Mouse (Mus musculus): ENCODE results near the gene Asphd1. TPM values are rescaled to one million over a fixed set of nuclear protein-coding genes. Genes with fewer than 3 reads are reported as not detected.

Asphd1 gene
- total RNA-seq, 2 experiments from 2014 or later: not detected

- ATAC-seq (replicated peaks; ENCODE audit: poor library complexity, severe bottlenecking): peak; percentile 92
Observed at GRCm38 (mm10) chr7:126898102-126898990, 51.0 kb downstream of the Asphd1 start.

DNA sequence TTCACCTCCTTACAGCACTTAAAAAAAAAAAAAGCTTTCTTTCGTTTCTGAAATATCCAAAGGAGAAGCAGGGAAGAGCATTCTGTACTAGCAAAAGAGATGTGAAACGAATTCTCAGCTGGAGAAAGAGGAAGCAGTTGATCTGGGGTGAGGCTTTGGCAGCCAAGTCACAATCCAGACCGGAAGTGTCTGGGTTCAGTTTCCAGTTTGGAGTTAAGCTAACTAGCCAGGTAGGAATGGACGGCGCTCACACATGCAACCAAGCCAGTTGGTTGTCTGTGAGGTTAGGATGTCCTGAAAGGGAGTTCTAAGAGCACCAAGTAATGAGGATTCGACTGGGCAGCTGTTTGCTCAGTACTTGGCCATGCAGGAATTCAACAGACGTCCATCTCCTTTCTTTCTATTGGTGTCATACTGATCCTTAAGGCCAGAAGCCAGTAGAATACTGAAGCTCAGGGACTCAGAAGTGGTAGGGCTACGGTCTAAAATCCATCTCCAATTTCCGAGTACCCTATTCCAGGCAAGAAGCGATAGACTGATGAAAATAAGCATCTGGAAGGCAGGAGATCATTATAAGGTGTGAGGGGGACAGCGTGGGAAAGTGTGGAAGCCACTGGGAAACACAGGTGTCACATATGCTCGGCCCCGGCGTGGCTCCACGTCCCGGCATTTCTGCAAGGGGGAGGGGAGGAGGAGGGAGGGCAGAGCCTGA, 51.8 kb downstream of the Asphd1 start:
- peak; percentile 79 for ATAC-seq (replicated peaks; ENCODE audit: poor library complexity, severe bottlenecking)

DNA sequence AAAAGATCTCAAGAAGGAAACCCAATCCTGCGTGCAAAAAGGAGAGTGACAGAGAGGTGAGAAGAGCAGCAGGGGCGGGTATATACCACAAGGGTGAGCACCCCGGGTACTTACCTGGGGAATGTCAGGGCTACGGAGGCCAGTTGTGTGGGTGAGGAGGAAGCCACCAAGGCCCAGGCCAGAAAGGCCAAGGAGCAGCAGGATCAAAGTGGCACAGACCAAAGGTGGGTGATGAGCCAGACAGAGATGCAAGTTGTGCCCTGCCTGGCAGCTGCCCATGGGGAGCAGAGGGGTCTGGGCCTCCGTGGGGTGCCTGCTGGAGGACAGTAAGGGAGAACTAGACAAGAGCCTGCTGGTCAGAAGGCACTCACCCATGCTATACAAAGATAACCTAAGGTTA, 52.5 kb downstream of the Asphd1 start:
- ATAC-seq (replicated peaks; ENCODE audit: poor library complexity, severe bottlenecking): peak; percentile 23; the same call in 1 of the 2 replicates

Other genes with a start within 250 kb of the Asphd1 start
- 497 and 510 TPM in 2 replicates for gene Coro1a, start 241.8 kb downstream of the Asphd1 start, total RNA-seq (2014; fragmentation: Nextera tagmentation)
- 409 and 441 TPM in 2 replicates for gene Coro1a, start 241.8 kb downstream of the Asphd1 start, total RNA-seq (2017)
- gene Mapk3, start 190.0 kb downstream of the Asphd1 start, total RNA-seq (2014; fragmentation: Nextera tagmentation): 90.7 and 111 TPM in 2 replicates
- 52.5 and 53.0 TPM in 2 replicates for gene Mapk3, start 190.0 kb downstream of the Asphd1 start, total RNA-seq (2017)
- gene Gdpd3, start 183.2 kb downstream of the Asphd1 start, total RNA-seq (2014; fragmentation: Nextera tagmentation): 13.0 and 27.7 TPM in 2 replicates
- 3.6 and 11.3 TPM in 2 replicates for gene Gdpd3, start 183.2 kb downstream of the Asphd1 start, total RNA-seq (2017)
- 29.6 and 42.6 TPM in 2 replicates for gene Ypel3, start 172.6 kb downstream of the Asphd1 start, total RNA-seq (2014; fragmentation: Nextera tagmentation)
- gene Ypel3, start 172.6 kb downstream of the Asphd1 start, total RNA-seq (2017): 16.2 and 17.4 TPM in 2 replicates
- gene Tbx6, start 168.1 kb downstream of the Asphd1 start, total RNA-seq (2014; fragmentation: Nextera tagmentation): 0.58 TPM in 1 of 2 replicates, not detected in the other
- not detected in 2 replicates for gene Tbx6, start 168.1 kb downstream of the Asphd1 start, total RNA-seq (2017)
- 160 and 219 TPM in 2 replicates for gene Ppp4c, start 157.1 kb downstream of the Asphd1 start, total RNA-seq (2014; fragmentation: Nextera tagmentation)
- gene Ppp4c, start 157.1 kb downstream of the Asphd1 start, total RNA-seq (2017): 131 and 137 TPM in 2 replicates
- gene Fam57b, start 151.9 kb downstream of the Asphd1 start, total RNA-seq (2014; fragmentation: Nextera tagmentation): not detected in 2 replicates
- gene Fam57b, start 151.9 kb downstream of the Asphd1 start, total RNA-seq (2017): not detected in 2 replicates
- not detected in 2 replicates for gene 4930451I11Rik, start 117.9 kb downstream of the Asphd1 start, total RNA-seq (2014; fragmentation: Nextera tagmentation)
- gene 4930451I11Rik, start 117.9 kb downstream of the Asphd1 start, total RNA-seq (2017): not detected in 2 replicates
- not detected in 2 replicates for gene Doc2a, start 102.2 kb downstream of the Asphd1 start, total RNA-seq (2014; fragmentation: Nextera tagmentation)
- 0.15 TPM in 1 of 2 replicates, not detected in the other for gene Doc2a, start 102.2 kb downstream of the Asphd1 start, total RNA-seq (2017)
- gene Hirip3, start 87.6 kb downstream of the Asphd1 start, total RNA-seq (2014; fragmentation: Nextera tagmentation): 62.2 and 65.9 TPM in 2 replicates
- 168 and 171 TPM in 2 replicates for gene Hirip3, start 87.6 kb downstream of the Asphd1 start, total RNA-seq (2017)
- gene Ino80e, start 87.2 kb downstream of the Asphd1 start, total RNA-seq (2014; fragmentation: Nextera tagmentation): 89.0 and 100 TPM in 2 replicates
- 23.4 and 35.3 TPM in 2 replicates for gene Ino80e, start 87.2 kb downstream of the Asphd1 start, total RNA-seq (2017)
- 28.0 and 45.8 TPM in 2 replicates for gene Taok2, start 64.9 kb downstream of the Asphd1 start, total RNA-seq (2014; fragmentation: Nextera tagmentation)
- 29.9 and 35.6 TPM in 2 replicates for gene Taok2, start 64.9 kb downstream of the Asphd1 start, total RNA-seq (2017)
- 27.9 and 31.9 TPM in 2 replicates for gene Tmem219, start 26.7 kb downstream of the Asphd1 start, total RNA-seq (2014; fragmentation: Nextera tagmentation)
- gene Tmem219, start 26.7 kb downstream of the Asphd1 start, total RNA-seq (2017): 20.0 and 26.5 TPM in 2 replicates
- gene Kctd13, start 20.7 kb downstream of the Asphd1 start, total RNA-seq (2014; fragmentation: Nextera tagmentation): 12.4 and 23.1 TPM in 2 replicates
- gene Kctd13, start 20.7 kb downstream of the Asphd1 start, total RNA-seq (2017): 9.7 and 10.3 TPM in 2 replicates
- 3.4 and 6.4 TPM in 2 replicates for gene Sez6l2, start 981 bp upstream of the Asphd1 start, total RNA-seq (2014; fragmentation: Nextera tagmentation)
- 0.46 and 1.4 TPM in 2 replicates for gene Sez6l2, start 981 bp upstream of the Asphd1 start, total RNA-seq (2017)
- 72.3 and 78.9 TPM in 2 replicates for gene Cdipt, start 26.3 kb upstream of the Asphd1 start, total RNA-seq (2014; fragmentation: Nextera tagmentation)
- 38.2 and 63.1 TPM in 2 replicates for gene Cdipt, start 26.3 kb upstream of the Asphd1 start, total RNA-seq (2017)
- gene Cdiptos, start 26.5 kb upstream of the Asphd1 start, total RNA-seq (2014; fragmentation: Nextera tagmentation): 1.1 and 2.7 TPM in 2 replicates
- gene Cdiptos, start 26.5 kb upstream of the Asphd1 start, total RNA-seq (2017): 0.26 and 1.1 TPM in 2 replicates
- gene Mvp, start 65.0 kb upstream of the Asphd1 start, total RNA-seq (2014; fragmentation: Nextera tagmentation): 9.8 and 13.1 TPM in 2 replicates
- gene Mvp, start 65.0 kb upstream of the Asphd1 start, total RNA-seq (2017): 17.7 and 22.1 TPM in 2 replicates
- gene Pagr1b, start 66.9 kb upstream of the Asphd1 start, total RNA-seq (2014; fragmentation: Nextera tagmentation): not detected in 2 replicates
- gene Pagr1b, start 66.9 kb upstream of the Asphd1 start, total RNA-seq (2017): 10.5 TPM in 1 of 2 replicates, not detected in the other
- gene Pagr1a, start 67.8 kb upstream of the Asphd1 start, total RNA-seq (2014; fragmentation: Nextera tagmentation): 17.5 and 50.8 TPM in 2 replicates
- 3.4 and 27.2 TPM in 2 replicates for gene Pagr1a, start 67.8 kb upstream of the Asphd1 start, total RNA-seq (2017)
- gene Gm42742, start 71.5 kb upstream of the Asphd1 start, total RNA-seq (2014; fragmentation: Nextera tagmentation): 2.3 and 28.3 TPM in 2 replicates
- gene Gm42742, start 71.5 kb upstream of the Asphd1 start, total RNA-seq (2017): 32.7 and 35.4 TPM in 2 replicates
- 1.8 and 6.9 TPM in 2 replicates for gene Prrt2, start 71.6 kb upstream of the Asphd1 start, total RNA-seq (2014; fragmentation: Nextera tagmentation)
- 0.43 and 1.6 TPM in 2 replicates for gene Prrt2, start 71.6 kb upstream of the Asphd1 start, total RNA-seq (2017)
- gene Maz, start 77.5 kb upstream of the Asphd1 start, total RNA-seq (2014; fragmentation: Nextera tagmentation): 143 and 169 TPM in 2 replicates
- gene Maz, start 77.5 kb upstream of the Asphd1 start, total RNA-seq (2017): 52.5 and 77.5 TPM in 2 replicates
- 26.2 and 29.2 TPM in 2 replicates for gene Kif22, start 92.9 kb upstream of the Asphd1 start, total RNA-seq (2014; fragmentation: Nextera tagmentation)
- 65.0 and 67.4 TPM in 2 replicates for gene Kif22, start 92.9 kb upstream of the Asphd1 start, total RNA-seq (2017)
- not detected in 2 replicates for gene Zg16, start 137.7 kb upstream of the Asphd1 start, total RNA-seq (2014; fragmentation: Nextera tagmentation)
- 1.6 and 2.5 TPM in 2 replicates for gene Zg16, start 137.7 kb upstream of the Asphd1 start, total RNA-seq (2017)
- 19.3 and 22.1 TPM in 2 replicates for gene AI467606, start 141.8 kb upstream of the Asphd1 start, total RNA-seq (2014; fragmentation: Nextera tagmentation)
- 23.5 and 25.9 TPM in 2 replicates for gene AI467606, start 141.8 kb upstream of the Asphd1 start, total RNA-seq (2017)
- gene Qprt, start 172.6 kb upstream of the Asphd1 start, total RNA-seq (2014; fragmentation: Nextera tagmentation): 2.7 and 3.1 TPM in 2 replicates
- 0.21 and 1.6 TPM in 2 replicates for gene Qprt, start 172.6 kb upstream of the Asphd1 start, total RNA-seq (2017)
- gene Spn, start 188.2 kb upstream of the Asphd1 start, total RNA-seq (2014; fragmentation: Nextera tagmentation): 123 and 159 TPM in 2 replicates
- gene Spn, start 188.2 kb upstream of the Asphd1 start, total RNA-seq (2017): 293 and 356 TPM in 2 replicates
- 21.1 and 44.7 TPM in 2 replicates for gene Cd2bp2, start 246.5 kb upstream of the Asphd1 start, total RNA-seq (2014; fragmentation: Nextera tagmentation)
- gene Cd2bp2, start 246.5 kb upstream of the Asphd1 start, total RNA-seq (2017): 44.1 and 58.2 TPM in 2 replicates